Mouse (Mus musculus) mouse trophoblast stem cell (cell line): Measurements from ENCODE around the gene Gsto2.

Source experiments
- in situ Hi-C, 2 experiments: fragments of 300-500 bp; cut with MseI, MboI; formaldehyde crosslinking; loops; 2 replicates in 1 of 2; 3 replicates in 1 of 2; pipeline ENCODE4 v1.15.1; 2025

The Gsto2 gene

GRCm38 (mm10) chr19:47890489-47891130 is 25.3 kb downstream of the Gsto2 start:
- in situ Hi-C loops: no loop called here

GRCm38 (mm10) chr19:47891562-47892312 is 26.4 kb downstream of the Gsto2 start:
- in situ Hi-C loops: no loop called here

GRCm38 (mm10) chr19:47893092-47893491 is 27.8 kb downstream of the Gsto2 start:
- in situ Hi-C loops: no loop called here

- in situ Hi-C loops: no loop called here
These were observed 33.2 kb downstream of the Gsto2 start for GRCm38 (mm10) chr19:47898472-47899079.

GRCm38 (mm10) chr19:47900012-47900411 is 34.7 kb downstream of the Gsto2 start:
- in situ Hi-C loops: no loop called here

GRCm38 (mm10) chr19:47900558-47900957 is 35.2 kb downstream of the Gsto2 start:
- in situ Hi-C loops: no loop called here

- in situ Hi-C loops: no loop called here
These were observed 37.2 kb downstream of the Gsto2 start for GRCm38 (mm10) chr19:47902316-47903201.

GRCm38 (mm10) chr19:47903679-47904078 is 38.3 kb downstream of the Gsto2 start:
- in situ Hi-C loops: no loop called here

- in situ Hi-C loops: no loop called here
These were observed 39.7 kb downstream of the Gsto2 start for GRCm38 (mm10) chr19:47905081-47905480.

GRCm38 (mm10) chr19:47905603-47906002 is 40.3 kb downstream of the Gsto2 start:
- in situ Hi-C loops: no loop called here

GRCm38 (mm10) chr19:47907596-47907995 is 42.3 kb downstream of the Gsto2 start:
- in situ Hi-C loops: no loop called here

GRCm38 (mm10) chr19:47908961-47909371 is 43.6 kb downstream of the Gsto2 start:
- in situ Hi-C loops: no loop called here

GRCm38 (mm10) chr19:47909387-47910116 is 44.2 kb downstream of the Gsto2 start:
- in situ Hi-C loops: no loop called here

GRCm38 (mm10) chr19:47910117-47910618 is 44.8 kb downstream of the Gsto2 start:
- in situ Hi-C loops: no loop called here

GRCm38 (mm10) chr19:47910751-47911150 is 45.4 kb downstream of the Gsto2 start:
- in situ Hi-C loops: no loop called here

GRCm38 (mm10) chr19:47913344-47913743 is 48.0 kb downstream of the Gsto2 start:
- in situ Hi-C loops: no loop called here

GRCm38 (mm10) chr19:47914191-47914590 is 48.9 kb downstream of the Gsto2 start:
- in situ Hi-C loops: no loop called here

- in situ Hi-C loops: no loop called here
These were observed 49.9 kb downstream of the Gsto2 start for GRCm38 (mm10) chr19:47915251-47915650.

- in situ Hi-C loops: no loop called here
These were observed 52.1 kb downstream of the Gsto2 start for GRCm38 (mm10) chr19:47917396-47917795.

- in situ Hi-C loops: no loop called here
These were observed 52.7 kb downstream of the Gsto2 start for GRCm38 (mm10) chr19:47918016-47918415.
